Mouse (Mus musculus) layer of hippocampus, adult 2 months (tissue): ENCODE data around the gene Il3. TPM values are rescaled to one million over a fixed set of nuclear protein-coding genes. Genes with fewer than 3 reads are reported as not detected.

ENCODE experiments used
- DNase-seq, 2 experiments: peaks; one replicate each; pipeline ENCODE4 v3.0.0; 2022; ENCODE audit warnings: low spot score in 2 of 2
- H3K27ac ChIP-seq: fragments of 200-600 bp; 2 replicates; pipeline ENCODE4 v1.8.1; 2022
- H3K4me3 ChIP-seq: fragments of 200-600 bp; 2 replicates; pipeline ENCODE4 v1.8.1; 2022; ENCODE audit warnings: mild to moderate bottlenecking
- CTCF ChIP-seq: fragments of 200-600 bp; conservative IDR thresholded peaks from 2 replicates; pipeline ENCODE4 v1.8.1; 2022; ENCODE audit warnings: antibody characterized with exemption, mild to moderate bottlenecking, moderate library complexity
- total RNA-seq, 2 experiments: library from RNA; stranded (reverse); gene quantifications; 2 replicates each; pipeline ENCODE4 v1.2.3; 2021

The Il3 gene
- total RNA-seq, 2 experiments from 2014 or later = not detected

- Histone ChIP-seq H3K4me3 (no peak overlapping the region), H3K27ac (no peak overlapping the region)
- DNase-seq = no peak
- no peak for TF ChIP-seq CTCF
Measured at GRCm38 (mm10) chr11:54219903-54220740, 47.0 kb downstream of the Il3 start.

GRCm38 (mm10) chr11:54219191-54219590 is 47.9 kb downstream of the Il3 start:
- no peak overlapping the region for H3K27ac ChIP-seq
- no peak for DNase-seq
- H3K4me3 ChIP-seq = no peak overlapping the region
- no peak for TF ChIP-seq CTCF

- no peak overlapping the region for H3K27ac ChIP-seq
- TF ChIP-seq CTCF = no peak
- no peak overlapping the region for H3K4me3 ChIP-seq
- no peak for DNase-seq
Measured at GRCm38 (mm10) chr11:54217384-54217783, 49.7 kb downstream of the Il3 start.

- Histone ChIP-seq H3K4me3 (no peak overlapping the region), H3K27ac (no peak overlapping the region)
- TF ChIP-seq CTCF = no peak
- no peak for DNase-seq
Measured at GRCm38 (mm10) chr11:54216091-54216490, 51.0 kb downstream of the Il3 start.

Other genes with a start within 250 kb of the Il3 start
- gene Slc22a4, start 239.2 kb downstream of the Il3 start, total RNA-seq = 1 to 10 TPM; 5.9 to 6.9 TPM
- 10 to 100 TPM; 13.4 to 14.3 TPM for gene Pdlim4, start 198.3 kb downstream of the Il3 start, total RNA-seq
- gene P4ha2, start 167.2 kb downstream of the Il3 start, total RNA-seq = 10 to 100 TPM; 18.6 to 28.7 TPM
- gene Csf2, start 17.6 kb downstream of the Il3 start, total RNA-seq = not detected
- gene Acsl6, start 36.5 kb upstream of the Il3 start, total RNA-seq = 100 to 1,000 TPM; 188 to 202 TPM
- not detected for gene Meikin, start 103.4 kb upstream of the Il3 start, total RNA-seq
- gene Fnip1, start 170.9 kb upstream of the Il3 start, total RNA-seq = 10 to 100 TPM; 34.5 to 34.9 TPM